Mouse (Mus musculus) embryonic stem cell, embryonic (primary cell): ENCODE measurements around the gene Eci1.

Experiments used
- CTCF ChIA-PET, 4 experiments: fragments of 300-600 bp in 2 of 4; fragments of 350-600 bp in 2 of 4; sonication (Branson Sonifier 250); formaldehyde crosslinking; loops; one replicate each; lab custom pipeline; 2022; ENCODE audit warnings: inconsistent platforms in 2 of 4; lab: Charles Lee
- POLR2A ChIA-PET, 4 experiments: fragments of 300-600 bp in 2 of 4; fragments of 350-600 bp in 2 of 4; sonication (Branson Sonifier 250); formaldehyde crosslinking; loops; one replicate each; lab custom pipeline; 2022; ENCODE audit warnings: antibody characterized with exemption in 4 of 4, inconsistent platforms in 1 of 4; lab: Charles Lee

The Eci1 gene

DNA sequence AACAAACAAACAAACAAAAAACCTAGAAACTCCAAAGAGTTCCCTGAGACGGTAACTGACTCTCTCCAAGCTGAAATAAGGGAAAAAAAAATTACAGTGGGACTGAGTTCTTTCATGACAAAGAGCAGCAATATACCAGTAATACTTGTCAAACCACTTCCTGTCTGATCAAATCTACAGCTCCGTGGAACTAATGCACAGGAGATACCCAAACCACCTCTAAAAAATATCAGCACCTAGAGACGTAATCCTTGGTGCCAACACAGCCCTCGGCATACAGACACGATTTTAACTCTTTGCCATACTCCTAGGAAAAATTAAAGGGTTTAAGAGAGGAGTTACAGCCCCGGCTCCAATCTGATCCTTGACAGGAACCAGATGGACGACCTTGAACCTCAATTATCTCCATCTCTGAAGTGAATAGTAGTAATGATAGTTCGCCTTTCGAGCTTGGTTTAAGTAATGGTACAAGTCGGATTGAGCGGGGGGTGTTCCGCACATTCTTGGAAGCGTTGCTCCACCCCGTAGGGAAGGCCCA lies 27.8 kb downstream of the Eci1 start:
- CTCF ChIA-PET, result interaction anchor here (0.6 to 2.1 kb wide), 9 partner anchors 14 to 352 kb away, joined by 3 to 13 read pairs (median 4); partner anchors contain the start of genes E4f1 (in 1 of the 4), Mlst8 (in 1 of the 4), Pgp (in 1 of the 4) and Pkd1 (in 1 of the 4)
- POLR2A ChIA-PET, result interaction anchor here (0.5 to 5.0 kb wide), 86 partner anchors 8 to 851 kb away, joined by 3 to 69 read pairs (median 5); partner anchors contain the start of genes E4f1 (in 4 of the 4), Pgp (in 4 of the 4), Eci1 (in 3 of the 4) and Mlst8 (in 3 of the 4)

GRCm38 (mm10) chr17:24454756-24455522 lies 28.5 kb downstream of the Eci1 start:
- ChIA-PET POLR2A (interaction anchor here (0.5 to 5.0 kb wide), 102 partner anchors 8 to 851 kb away, joined by 3 to 69 read pairs (median 4); partner anchors contain the start of genes E4f1 (in 4 of the 4), Pgp (in 4 of the 4), Mlst8 (in 3 of the 4) and Pkd1 (in 3 of the 4)), CTCF (interaction anchor here (0.6 to 2.1 kb wide), 13 partner anchors 12 to 351 kb away, joined by 3 to 13 read pairs (median 4); partner anchors contain the start of genes E4f1 (in 2 of the 4), Pgp (in 2 of the 4), Caskin1 (in 1 of the 4) and Mlst8 (in 1 of the 4))

- CTCF ChIA-PET, result interaction anchor here (0.7 to 2.1 kb wide), 11 partner anchors 11 to 181 kb away, joined by 3 to 13 read pairs (median 4); partner anchors contain the start of genes E4f1 (in 2 of the 4), Pgp (in 2 of the 4), Caskin1 (in 1 of the 4) and Mlst8 (in 1 of the 4)
- POLR2A ChIA-PET, result interaction anchor here in 3 of 4 experiments (0.6 to 5.0 kb wide), 73 partner anchors 8 to 852 kb away, joined by 3 to 69 read pairs (median 5); partner anchors contain the start of genes E4f1 (in 3 of the 3), Pgp (in 3 of the 3), Ccnf (in 2 of the 3) and Dnase1l2 (in 2 of the 3)
Measured at GRCm38 (mm10) chr17:24455523-24456206, 29.2 kb downstream of the Eci1 start.

GRCm38 (mm10) chr17:24461580-24461979 lies 35.1 kb downstream of the Eci1 start:
- ChIA-PET CTCF (interaction anchor here in 3 of 4 experiments (0.6 to 1.2 kb wide), 12 partner anchors 9 to 379 kb away, joined by 3 to 8 read pairs (median 3); partner anchors contain the start of genes Mlst8 (in 2 of the 3), E4f1 (in 1 of the 3), Pgp (in 1 of the 3) and Traf7 (in 1 of the 3)), POLR2A (interaction anchor here in 2 of 4 experiments (0.8 to 3.0 kb wide), 7 partner anchors 8 to 66 kb away, joined by 3 to 23 read pairs (median 4); partner anchors contain the start of genes E4f1 (in 2 of the 2), Pgp (in 2 of the 2), Traf7 (in 2 of the 2) and Mlst8 (in 1 of the 2))

GRCm38 (mm10) chr17:24462932-24463331 lies 36.5 kb downstream of the Eci1 start:
- ChIA-PET POLR2A (interaction anchor here in 3 of 4 experiments (0.8 to 3.0 kb wide), 23 partner anchors 8 to 228 kb away, joined by 3 to 23 read pairs (median 5); partner anchors contain the start of genes Mlst8 (in 2 of the 3), Traf7 (in 2 of the 3), Bricd5 (in 1 of the 3) and Nthl1 (in 1 of the 3)), CTCF (interaction anchor here in 3 of 4 experiments (0.6 to 1.5 kb wide), 7 partner anchors 16 to 204 kb away, joined by 3 to 8 read pairs (median 3); partner anchors contain the start of gene Mlst8 (in 1 of the 3))

DNA sequence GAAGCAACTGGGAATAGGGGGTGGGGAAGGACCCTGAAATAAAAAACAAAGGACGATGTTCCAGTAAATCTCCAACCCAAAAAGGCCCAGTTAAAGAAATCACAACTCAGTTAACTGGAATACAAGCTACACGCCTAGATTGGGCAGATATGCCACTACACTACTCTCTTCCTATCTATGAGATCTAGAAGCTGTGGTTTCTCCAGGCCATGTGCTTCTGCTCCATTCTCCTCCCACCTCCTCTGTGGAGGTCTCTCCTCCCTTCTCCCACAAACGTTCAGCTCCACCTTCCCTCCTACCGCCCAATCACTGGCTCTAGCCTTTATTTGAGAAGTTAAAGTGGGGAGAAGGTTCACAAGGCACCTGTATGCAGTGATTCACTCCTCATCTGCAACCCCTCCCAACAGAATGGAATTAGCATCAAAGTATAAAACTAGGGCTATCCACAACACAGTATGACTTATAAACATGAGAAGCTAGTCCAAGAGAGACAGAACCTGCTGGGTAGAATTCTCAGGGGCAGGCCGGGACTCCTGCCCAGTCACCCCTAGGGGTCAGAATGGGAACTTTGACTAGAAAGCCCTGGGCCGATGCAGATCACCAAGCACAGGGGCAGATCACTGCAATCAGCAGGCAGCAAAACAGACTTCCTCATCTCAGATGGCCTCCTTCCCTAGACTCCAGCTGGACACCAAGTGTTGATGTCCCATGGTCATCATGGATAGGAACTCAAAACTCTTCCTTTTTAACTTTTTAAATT lies 37.1 kb downstream of the Eci1 start:
- ChIA-PET POLR2A (interaction anchor here in 3 of 4 experiments (0.8 to 3.0 kb wide), 25 partner anchors 8 to 253 kb away, joined by 3 to 23 read pairs (median 5); partner anchors contain the start of genes Traf7 (in 3 of the 3), Mlst8 (in 2 of the 3), Bricd5 (in 1 of the 3) and Nthl1 (in 1 of the 3)), CTCF (interaction anchor here (0.6 to 1.5 kb wide), 11 partner anchors 9 to 361 kb away, joined by 3 to 8 read pairs (median 3); partner anchors contain the start of gene Mlst8 (in 1 of the 4))

GRCm38 (mm10) chr17:24468636-24469246 lies 42.3 kb downstream of the Eci1 start:
- ChIA-PET POLR2A (interaction anchor here in 3 of 4 experiments (0.9 to 24.5 kb wide), 18 partner anchors 9 to 317 kb away, joined by 3 to 396 read pairs (median 4); partner anchors contain the start of genes Mlst8 (in 3 of the 3), Traf7 (in 3 of the 3), Ccnf (in 1 of the 3) and Rab26 (in 1 of the 3)), CTCF (interaction anchor here in 3 of 4 experiments (0.6 to 1.0 kb wide), 3 partner anchors 11 to 346 kb away, joined by 3 to 4 read pairs (median 3); partner anchors contain the start of gene Traf7 (in 1 of the 3))

- CTCF ChIA-PET, result interaction anchor here in 3 of 4 experiments (0.6 to 2.5 kb wide), 7 partner anchors 8 to 346 kb away, joined by 3 to 45 read pairs (median 3); partner anchors contain the start of genes Mlst8 (in 1 of the 3) and Traf7 (in 1 of the 3)
- POLR2A ChIA-PET, result interaction anchor here (0.7 to 24.5 kb wide), 40 partner anchors 8 to 267 kb away, joined by 3 to 396 read pairs (median 4); partner anchors contain the start of genes Mlst8 (in 3 of the 4), Traf7 (in 3 of the 4), Pkd1 (in 2 of the 4) and Zfp598 (in 2 of the 4)
Measured at GRCm38 (mm10) chr17:24469336-24469909, 43.0 kb downstream of the Eci1 start.

DNA sequence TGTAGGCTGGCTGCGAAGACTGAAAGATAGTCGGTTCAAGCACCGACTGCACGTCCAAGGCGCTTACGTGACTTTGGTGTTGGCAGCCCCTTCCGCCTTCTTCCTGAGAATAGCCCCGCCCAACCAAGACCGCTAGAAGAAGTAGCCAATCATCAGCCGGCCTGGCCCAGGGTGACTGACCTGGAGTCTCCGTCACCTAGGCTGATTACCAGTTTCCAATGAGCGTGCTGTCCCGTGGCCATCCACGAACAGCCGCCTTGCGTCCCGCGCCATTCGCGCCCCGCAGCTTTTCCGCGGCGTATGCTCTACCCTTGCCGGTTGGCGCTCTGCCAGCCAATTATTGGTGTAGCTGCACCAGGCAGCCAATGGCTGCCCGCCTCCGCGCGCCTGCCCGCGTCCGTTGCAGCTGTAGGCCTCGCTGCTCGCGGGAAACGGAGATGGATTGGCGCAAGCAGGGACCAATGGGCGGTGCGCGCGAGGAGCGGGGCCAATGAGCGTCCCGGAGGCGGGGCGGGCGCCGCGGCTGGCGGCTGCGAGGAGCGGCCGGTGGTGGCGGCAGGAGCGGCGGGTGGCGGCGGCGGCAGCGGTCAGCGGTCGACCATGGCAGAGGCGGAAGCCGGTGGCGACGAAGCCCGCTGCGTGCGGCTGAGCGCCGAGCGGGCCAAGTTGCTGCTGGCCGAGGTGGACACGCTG lies 43.6 kb downstream of the Eci1 start, which contains the start of the genes E4f1 and Pgp:
Gene E4f1 (minus strand): TSS at position 404 of the 693 bp plus-strand sequence.
Gene Pgp (plus strand): TSS at position 483 of the 693 bp plus-strand sequence.
- ChIA-PET CTCF (interaction anchor here in 3 of 4 experiments (0.5 to 2.5 kb wide), 8 partner anchors 9 to 222 kb away, joined by 3 to 45 read pairs (median 3); partner anchors contain the start of gene Mlst8 (in 1 of the 3)), POLR2A (interaction anchor here (0.6 to 24.5 kb wide), 42 partner anchors 8 to 627 kb away, joined by 3 to 396 read pairs (median 4); partner anchors contain the start of genes Mlst8 (in 3 of the 4), Pkd1 (in 3 of the 4), Traf7 (in 3 of the 4) and Zfp598 (in 2 of the 4))

DNA sequence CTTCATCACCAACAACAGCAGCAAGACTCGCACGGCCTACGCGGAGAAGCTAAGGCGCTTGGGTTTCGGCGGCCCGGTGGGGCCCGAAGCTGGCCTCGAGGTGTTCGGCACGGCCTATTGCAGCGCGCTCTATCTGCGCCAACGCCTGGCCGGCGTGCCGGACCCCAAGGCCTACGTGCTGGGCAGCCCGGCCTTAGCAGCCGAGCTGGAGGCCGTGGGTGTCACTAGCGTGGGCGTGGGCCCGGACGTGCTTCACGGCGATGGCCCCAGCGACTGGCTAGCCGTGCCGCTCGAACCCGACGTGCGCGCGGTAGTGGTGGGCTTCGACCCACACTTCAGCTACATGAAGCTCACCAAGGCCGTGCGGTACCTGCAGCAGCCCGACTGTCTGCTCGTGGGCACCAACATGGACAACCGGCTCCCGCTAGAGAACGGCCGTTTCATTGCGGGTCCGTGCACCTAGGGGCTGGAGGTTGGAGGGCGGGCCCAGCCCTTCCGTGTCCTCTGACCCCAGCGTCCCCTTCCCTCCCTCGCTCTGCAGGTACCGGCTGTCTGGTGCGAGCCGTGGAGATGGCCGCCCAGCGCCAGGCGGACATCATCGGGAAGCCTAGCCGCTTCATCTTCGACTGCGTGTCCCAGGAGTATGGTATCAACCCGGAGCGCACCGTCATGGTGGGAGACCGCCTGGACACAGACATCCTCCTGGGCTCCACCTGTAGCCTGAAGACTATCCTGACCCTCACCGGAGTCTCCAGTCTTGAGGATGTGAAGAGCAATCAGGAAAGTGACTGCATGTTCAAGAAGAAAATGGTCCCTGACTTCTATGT lies 44.5 kb downstream of the Eci1 start:
- ChIA-PET POLR2A (interaction anchor here (0.6 to 24.5 kb wide), 41 partner anchors 8 to 628 kb away, joined by 3 to 396 read pairs (median 4); partner anchors contain the start of genes Mlst8 (in 3 of the 4), Pkd1 (in 3 of the 4), Traf7 (in 3 of the 4) and Zfp598 (in 2 of the 4)), CTCF (interaction anchor here in 3 of 4 experiments (0.5 to 2.5 kb wide), 7 partner anchors 8 to 222 kb away, joined by 3 to 45 read pairs (median 3); partner anchors contain the start of gene Mlst8 (in 1 of the 3))

GRCm38 (mm10) chr17:24472512-24472911 lies 46.1 kb downstream of the Eci1 start:
- CTCF ChIA-PET, result interaction anchor here in 2 of 4 experiments (0.6 to 1.6 kb wide), 4 partner anchors 8 to 11 kb away, joined by 3 to 5 read pairs (median 5); no protein-coding TSS in a partner anchor

GRCm38 (mm10) chr17:24473612-24474275 lies 47.3 kb downstream of the Eci1 start, which contains the start of gene Bricd5:
Gene Bricd5, plus strand, starts transcription at chr17:24473884.
- CTCF ChIA-PET, result interaction anchor here in 2 of 4 experiments (0.5 to 1.1 kb wide), 3 partner anchors 20 to 203 kb away, joined by 3 to 6 read pairs (median 3); no protein-coding TSS in a partner anchor
- POLR2A ChIA-PET, result interaction anchor here in 3 of 4 experiments (0.9 to 24.5 kb wide), 20 partner anchors 10 to 322 kb away, joined by 3 to 396 read pairs (median 4); partner anchors contain the start of genes Traf7 (in 3 of the 3), Ccnf (in 1 of the 3), Eci1 (in 1 of the 3) and Pkd1 (in 1 of the 3)

More at GRCm38 (mm10) chr17:24472512-24472911, 46.1 kb downstream of the Eci1 start:
- POLR2A ChIA-PET, result interaction anchor here (0.7 to 24.5 kb wide), 22 partner anchors 7 to 221 kb away, joined by 3 to 396 read pairs (median 4); partner anchors contain the start of genes Traf7 (in 3 of the 4), Ccnf (in 1 of the 4), Eci1 (in 1 of the 4) and Mlst8 (in 1 of the 4)
